Mouse (Mus musculus): Measurements from ENCODE around the gene Il17d. TPM values are rescaled to one million over a fixed set of nuclear protein-coding genes. Genes with fewer than 3 reads are reported as not detected.

Il17d gene
- total and polyA plus RNA-seq, 2 experiments from 2014 or later, result 8.5 to 38.8 TPM

GRCm38 (mm10) chr14:57509554-57509953, 15.0 kb upstream of the Il17d start:
- H3K4me2 ChIP-seq (ENCODE audit: low read depth), result no peak overlapping the region
- H3K27ac ChIP-seq (ENCODE audit: low read depth, low read length), result no peak overlapping the region
- H3K27me3 ChIP-seq (ENCODE audit: insufficient read depth, low read length), result no peaks in the 10 kb centered on the region
- ATAC-seq, result peak; percentile 92
- H3K4me3 ChIP-seq (ENCODE audit: low read depth, low read length), result no peak overlapping the region
- H3K36me3 ChIP-seq (ENCODE audit: insufficient read depth), result 0 out of 2 replicates have a peak, but pooled peaks cover 18% of the 10 kb centered on the region
- no peaks in the 10 kb centered on the region for H3K9me3 ChIP-seq (ENCODE audit: low read length)
- no peak overlapping the region for H3K9ac ChIP-seq
- TF ChIP-seq CTCF (IDR thresholded peaks at IDR 0.05; ENCODE audit: low read depth), result no peak; the same call in 1 of the 2 replicates
- DNase-seq, result peak; percentile 34
- WGBS, result 42% methylated on average over 6 of the region's 6 CpGs
- no peaks in the 10 kb centered on the region for H3K4me1 ChIP-seq (ENCODE audit: insufficient read depth)

GRCm38 (mm10) chr14:57515156-57515762, 9.3 kb upstream of the Il17d start:
- Histone ChIP-seq H3K4me3 (ENCODE audit: low read depth, low read length) (no peak overlapping the region), H3K9ac (no peak overlapping the region), H3K4me1 (ENCODE audit: insufficient read depth) (no peaks in the 10 kb centered on the region), H3K4me2 (ENCODE audit: low read depth) (no peak overlapping the region), H3K27ac (ENCODE audit: low read depth, low read length) (no peak overlapping the region), H3K36me3 (ENCODE audit: insufficient read depth) (0 out of 2 replicates have a peak, but pooled peaks cover 7% of the 10 kb centered on the region), H3K9me3 (ENCODE audit: low read length) (no peaks in the 10 kb centered on the region), H3K27me3 (ENCODE audit: insufficient read depth, low read length) (no peaks in the 10 kb centered on the region)
- ATAC-seq, result no peak
- TF ChIP-seq CTCF (IDR thresholded peaks at IDR 0.05; ENCODE audit: low read depth), result no peak
- 81% methylated on average over 6 of the region's 6 CpGs for WGBS
- DNase-seq, result no peak

GRCm38 (mm10) chr14:57517001-57517400, 7.6 kb upstream of the Il17d start:
- ATAC-seq, result no peak
- 84% methylated on average over 7 of the region's 7 CpGs for WGBS
- no peak for TF ChIP-seq CTCF (IDR thresholded peaks at IDR 0.05; ENCODE audit: low read depth)

GRCm38 (mm10) chr14:57523762-57524161, 815 bp upstream of the Il17d start:
- Histone ChIP-seq H3K4me2 (ENCODE audit: low read depth) (peak overlapping the region; percentile 80), H3K4me1 (ENCODE audit: insufficient read depth) (0 out of 2 replicates have a peak, but pooled peaks cover 4% of the 10 kb centered on the region), H3K4me3 (ENCODE audit: low read depth, low read length) (0 out of 2 replicates have a peak overlapping the region, but pooled peaks have one; percentile 82), H3K27ac (ENCODE audit: low read depth, low read length) (no peak overlapping the region), H3K9ac (no peak overlapping the region), H3K36me3 (ENCODE audit: insufficient read depth) (no peaks in the 10 kb centered on the region), H3K9me3 (ENCODE audit: low read length) (no peaks in the 10 kb centered on the region), H3K27me3 (ENCODE audit: insufficient read depth, low read length) (no peaks in the 10 kb centered on the region)
- WGBS, result 60% methylated on average over 9 of the region's 9 CpGs
- TF ChIP-seq CTCF (IDR thresholded peaks at IDR 0.05; ENCODE audit: low read depth), result no peak
- ATAC-seq (no peak), DNase-seq (no peak)

More at GRCm38 (mm10) chr14:57517001-57517400, 7.6 kb upstream of the Il17d start:
- H3K4me1 ChIP-seq (ENCODE audit: insufficient read depth), result no peaks in the 10 kb centered on the region
- H3K9ac ChIP-seq, result no peak overlapping the region
- H3K4me3 ChIP-seq (ENCODE audit: low read depth, low read length), result no peak overlapping the region
- DNase-seq, result no peak
- no peak overlapping the region for H3K27ac ChIP-seq (ENCODE audit: low read depth, low read length)
- no peak overlapping the region for H3K4me2 ChIP-seq (ENCODE audit: low read depth)
- no peaks in the 10 kb centered on the region for H3K9me3 ChIP-seq (ENCODE audit: low read length)
- 0 out of 2 replicates have a peak, but pooled peaks cover 7% of the 10 kb centered on the region for H3K36me3 ChIP-seq (ENCODE audit: insufficient read depth)
- no peaks in the 10 kb centered on the region for H3K27me3 ChIP-seq (ENCODE audit: insufficient read depth, low read length)

- Histone ChIP-seq H3K36me3 (ENCODE audit: insufficient read depth) (no peaks in the 10 kb centered on the region), H3K9me3 (ENCODE audit: low read length) (no peaks in the 10 kb centered on the region), H3K4me2 (ENCODE audit: low read depth) (peak overlapping the region; percentile 80), H3K9ac (peak overlapping the region; percentile 87), H3K4me3 (ENCODE audit: low read depth, low read length) (peak overlapping the region; percentile 82), H3K4me1 (ENCODE audit: insufficient read depth) (0 out of 2 replicates have a peak, but pooled peaks cover 8% of the 10 kb centered on the region), H3K27me3 (ENCODE audit: insufficient read depth, low read length) (no peaks in the 10 kb centered on the region), H3K27ac (ENCODE audit: low read depth, low read length) (peak overlapping the region; percentile 81)
- ATAC-seq, result peak; percentile 72
- peak; percentile 62 for DNase-seq
- WGBS, result 3% methylated on average over 37 of the region's 60 CpGs
- 0 out of 2 replicates have a peak, but pooled peaks have one; percentile 4 for TF ChIP-seq CTCF (IDR thresholded peaks at IDR 0.05; ENCODE audit: low read depth)
Measured at GRCm38 (mm10) chr14:57525388-57526049, 942 bp downstream of the Il17d start.

GRCm38 (mm10) chr14:57526050-57526623, 1.6 kb downstream of the Il17d start:
- Histone ChIP-seq H3K4me1 (ENCODE audit: insufficient read depth) (0 out of 2 replicates have a peak, but pooled peaks cover 8% of the 10 kb centered on the region), H3K27me3 (ENCODE audit: insufficient read depth, low read length) (no peaks in the 10 kb centered on the region), H3K4me3 (ENCODE audit: low read depth, low read length) (peak overlapping the region; percentile 82), H3K9ac (peak overlapping the region; percentile 87), H3K9me3 (ENCODE audit: low read length) (no peaks in the 10 kb centered on the region), H3K4me2 (ENCODE audit: low read depth) (peak overlapping the region; percentile 80), H3K27ac (ENCODE audit: low read depth, low read length) (peak overlapping the region; percentile 81; the same call in 1 of the 2 replicates), H3K36me3 (ENCODE audit: insufficient read depth) (no peaks in the 10 kb centered on the region)
- no peak; the same call in 1 of the 2 replicates for ATAC-seq
- DNase-seq, result no peak
- WGBS, result 55% methylated on average over 10 of the region's 10 CpGs
- no peak for TF ChIP-seq CTCF (IDR thresholded peaks at IDR 0.05; ENCODE audit: low read depth)
